Mouse (Mus musculus) cortical plate, adult 2 months (tissue): ENCODE measurements at regions not wholly inside any gene's neighbourhood (a gene's known extent, or its start where the extent isn't known, plus 50 kb on each side); places are given as distances from the start of the nearest gene placed in this dataset.

Experiments used
- CTCF ChIP-seq: fragments of 200-500 bp; IDR thresholded peaks from 2 replicates; pipeline ENCODE4 v1.5.1; 2011; ENCODE audit warnings: mild to moderate bottlenecking, control low read depth, low read length; ENCODE audit not compliant: insufficient read depth; ENCODE audit errors: extremely low read depth
- POLR2A ChIP-seq: fragments of 200-500 bp; IDR thresholded peaks from 2 replicates; pipeline ENCODE4 v1.6.1; 2011; ENCODE audit warnings: mild to moderate bottlenecking, low read length, control low read depth; ENCODE audit not compliant: insufficient read depth; ENCODE audit errors: extremely low read depth

DNA sequence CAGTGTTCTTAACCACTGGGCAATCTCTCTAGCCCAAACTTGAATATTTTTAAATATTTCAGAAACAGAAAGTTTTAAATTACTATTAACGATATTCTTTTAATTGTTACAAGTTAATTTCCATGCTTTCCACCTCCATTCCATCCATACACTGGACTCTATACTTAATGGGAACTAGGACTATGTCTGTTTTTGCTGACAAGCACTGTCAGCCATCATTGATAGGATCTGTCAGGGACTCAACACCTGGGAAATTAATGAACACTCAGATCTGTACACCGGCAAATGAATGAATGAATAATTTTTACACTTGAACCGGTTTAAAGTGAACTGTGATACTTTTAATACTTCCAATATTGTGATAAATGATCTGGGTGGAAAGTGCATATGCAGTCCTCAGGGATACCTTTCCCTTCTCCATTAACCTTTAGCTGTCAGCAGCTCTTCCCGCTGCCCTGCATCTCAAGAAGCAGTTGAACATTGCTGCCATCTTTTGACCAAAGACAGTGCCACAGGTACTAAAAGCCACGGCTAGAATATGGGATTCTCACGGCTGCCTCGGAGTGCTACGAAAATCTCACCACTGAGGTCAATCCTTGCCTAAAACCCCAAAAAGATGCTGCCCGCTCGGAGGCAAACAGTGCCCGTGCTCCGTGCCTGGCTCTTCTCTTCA is 87.3 kb upstream of the Tmem260 start:
- no peak for TF ChIP-seq POLR2A
- TF ChIP-seq CTCF, result peak; percentile 87
